Mouse (Mus musculus) urinary bladder, adult 18-20 months (tissue): Measurements from ENCODE around the gene Grcc10.

Source experiments
- DNase-seq, 2 experiments: peaks; one replicate each; pipeline ENCODE4 v3.0.0; 2022; ENCODE audit warnings: low spot score in 2 of 2, mixed read lengths in 2 of 2

Grcc10 gene

GRCm38 (mm10) chr6:124732476-124733370 is 8.5 kb downstream of the Grcc10 start:
- no peak for DNase-seq

GRCm38 (mm10) chr6:124731038-124731437 is 10.1 kb downstream of the Grcc10 start:
- DNase-seq = no peak

GRCm38 (mm10) chr6:124729850-124730705 is 11.1 kb downstream of the Grcc10 start:
- DNase-seq = no peak

- no peak for DNase-seq
Measured at GRCm38 (mm10) chr6:124728621-124729020, 12.6 kb downstream of the Grcc10 start.

GRCm38 (mm10) chr6:124724472-124724871 is 16.7 kb downstream of the Grcc10 start:
- DNase-seq = no peak

GRCm38 (mm10) chr6:124723541-124723940 is 17.6 kb downstream of the Grcc10 start:
- no peak for DNase-seq

- no peak for DNase-seq
Measured at GRCm38 (mm10) chr6:124722876-124723473, 18.2 kb downstream of the Grcc10 start.

GRCm38 (mm10) chr6:124720904-124721303 is 20.3 kb downstream of the Grcc10 start:
- DNase-seq = no peak

- no peak for DNase-seq
Measured at GRCm38 (mm10) chr6:124719354-124719978, 21.7 kb downstream of the Grcc10 start.

GRCm38 (mm10) chr6:124718703-124719102 is 22.5 kb downstream of the Grcc10 start:
- DNase-seq = peak; percentile 74 to 78

- DNase-seq = no peak
Measured at GRCm38 (mm10) chr6:124717968-124718367, 23.2 kb downstream of the Grcc10 start.

GRCm38 (mm10) chr6:124716864-124717490 is 24.2 kb downstream of the Grcc10 start:
- no peak for DNase-seq

- no peak for DNase-seq
Measured at GRCm38 (mm10) chr6:124712918-124713317, 28.3 kb downstream of the Grcc10 start.

- peak; percentile 96 to 97 for DNase-seq
Measured at GRCm38 (mm10) chr6:124711824-124712782, 29.1 kb downstream of the Grcc10 start, which contains the start of the genes Emg1 and Phb2. Gene Emg1, minus strand, starts transcription at chr6:124712178. Gene Phb2, plus strand, starts transcription at chr6:124712336.

- DNase-seq = no peak
Measured at GRCm38 (mm10) chr6:124708289-124708889, 32.8 kb downstream of the Grcc10 start.

GRCm38 (mm10) chr6:124706061-124706627 is 35.0 kb downstream of the Grcc10 start:
- no peak for DNase-seq

GRCm38 (mm10) chr6:124704417-124704816 is 36.8 kb downstream of the Grcc10 start:
- DNase-seq = no peak

- no peak for DNase-seq
Measured at GRCm38 (mm10) chr6:124703789-124704188, 37.4 kb downstream of the Grcc10 start.

- DNase-seq = no peak
Measured at GRCm38 (mm10) chr6:124702784-124703103, 38.4 kb downstream of the Grcc10 start.
